Mouse (Mus musculus) T-cell, adult 66 days (primary cell): ENCODE results near the gene Prorsd1. TPM values are rescaled to one million over a fixed set of nuclear protein-coding genes. Genes with fewer than 3 reads are reported as not detected.

Source experiments
- total RNA-seq, 2 experiments: library from RNA; stranded (reverse); gene quantifications; 3 replicates in 1 of 2; 4 replicates in 1 of 2; pipeline ENCODE4 v1.2.4; 2023

Gene Prorsd1
- 10 to 100 TPM; 21.9 to 23.2 TPM for total RNA-seq

DNA sequence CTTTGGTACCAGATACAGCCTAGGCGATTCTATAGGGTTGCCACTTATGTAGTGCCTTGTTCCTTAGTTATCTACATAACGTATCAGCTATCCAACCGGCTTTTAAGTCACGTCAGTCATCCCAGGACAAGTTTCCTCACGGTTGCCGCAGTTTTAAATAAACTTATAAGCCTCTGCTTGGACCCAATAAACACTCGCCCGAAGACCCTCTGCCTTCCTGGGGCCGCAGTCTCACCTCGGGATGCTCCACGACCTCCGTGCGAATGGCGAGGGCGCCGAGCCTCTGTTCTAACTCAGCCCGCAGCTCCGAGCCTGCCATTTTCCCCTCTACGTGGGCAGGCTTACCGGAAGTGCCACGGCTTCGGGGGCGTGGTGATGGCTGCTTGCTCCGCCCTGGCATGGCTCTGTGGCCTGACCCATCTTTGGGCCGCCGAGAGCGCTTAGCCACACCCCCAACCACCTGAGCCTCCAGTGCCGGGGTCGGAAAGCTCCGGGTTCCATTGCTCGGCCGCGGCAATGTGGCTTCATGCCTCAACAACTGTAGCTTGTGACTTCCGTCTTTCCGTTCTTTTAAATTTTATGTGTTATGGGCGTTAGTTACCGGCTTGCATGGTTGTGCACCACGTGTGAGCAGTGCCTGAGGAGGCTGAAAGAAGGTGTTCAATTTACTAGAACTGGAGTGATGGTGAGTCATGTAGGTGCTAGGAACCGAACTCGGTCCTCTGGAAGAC is at the start of gene Prorsd1:
Gene Prorsd1, minus strand, starts transcription at position 352 of the 731 bp plus-strand sequence.

DNA sequence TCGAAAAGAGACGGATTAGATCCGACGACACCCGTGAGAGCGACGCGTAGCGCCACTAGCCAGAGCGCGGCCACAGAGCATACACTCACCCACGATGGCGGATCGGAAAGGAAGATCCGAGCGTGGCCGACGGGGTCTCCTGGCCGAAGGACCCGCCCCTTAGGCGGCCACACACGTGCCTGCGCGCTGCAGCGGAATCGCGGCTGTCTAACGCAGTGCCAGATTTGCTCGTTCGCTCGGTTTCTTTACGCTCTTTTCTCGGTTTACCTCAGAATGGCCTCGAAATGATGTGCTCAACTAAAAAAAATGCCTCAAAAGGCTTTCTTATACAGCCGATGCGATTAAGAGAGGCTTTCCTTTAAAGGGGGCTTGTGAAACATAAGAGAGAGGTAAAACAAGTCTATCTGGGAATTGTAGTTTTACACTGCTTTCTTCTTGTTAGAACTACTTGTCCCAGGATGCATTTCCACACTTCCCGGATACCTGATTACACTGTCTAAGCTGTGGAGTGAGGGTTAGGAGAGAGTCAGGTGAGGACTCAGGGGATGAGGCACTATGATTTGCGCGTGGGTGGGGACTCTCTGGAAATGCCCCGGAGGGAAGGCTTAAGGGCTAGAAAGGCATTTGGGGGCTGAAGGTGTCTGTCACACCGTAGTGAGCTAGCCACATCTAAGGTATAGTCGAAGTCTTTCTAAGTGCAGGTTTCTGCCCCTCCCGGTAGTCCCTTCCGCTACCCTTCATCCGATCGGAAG is 33.1 kb upstream of the Prorsd1 start, which contains the start of the genes Clhc1 and Rps27a:
Gene Clhc1, plus strand, starts transcription at position 199 of the 752 bp plus-strand sequence.
Gene Rps27a, minus strand, starts transcription at position 358 of the 752 bp plus-strand sequence.

GRCm38 (mm10) chr11:29525988-29526794 is 11.4 kb upstream of the Prorsd1 start, which contains the start of gene Mtif2:
Gene Mtif2, plus strand, starts transcription at chr11:29526408.

Other genes with a start within 250 kb of the Prorsd1 start
- gene Ccdc88a, start 141.4 kb downstream of the Prorsd1 start, total RNA-seq: 1 to 10 TPM; 3.5 to 5.0 TPM
- gene Mtif2, start 11.4 kb upstream of the Prorsd1 start, total RNA-seq: 10 to 100 TPM; 24.9 to 37.8 TPM
- gene Clhc1, start 32.9 kb upstream of the Prorsd1 start, total RNA-seq: under 1 TPM; 0.76 to 0.98 TPM
- gene Rps27a, start 33.1 kb upstream of the Prorsd1 start, total RNA-seq: 1,000 to 10,000 TPM; 2,138 to 2,292 TPM
- 10 to 100 TPM; 79.1 to 80.5 TPM for gene Rtn4, start 177.9 kb upstream of the Prorsd1 start, total RNA-seq